20 mouse cellular contexts compared by ENCODE assay signal in the genomic region with DNA sequence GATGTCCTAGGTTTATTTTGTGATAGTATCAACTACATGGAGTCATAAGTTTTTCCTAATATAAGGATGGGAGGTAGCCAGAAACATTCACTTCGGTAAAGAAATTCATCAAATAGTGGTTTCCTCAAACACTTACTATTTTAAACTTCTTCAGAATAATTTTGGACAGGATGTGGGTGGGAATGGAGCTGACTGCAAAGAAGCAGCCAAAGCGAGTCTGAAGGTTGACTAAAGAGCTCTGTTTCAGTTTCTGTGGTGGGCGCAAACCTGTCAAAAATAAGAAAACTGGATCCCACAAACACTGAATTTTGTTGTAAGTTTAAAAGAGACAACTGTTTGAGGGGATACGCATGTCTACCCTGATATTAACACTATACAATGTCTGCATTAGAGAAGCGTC.
DNase-seq lines count a peak whose midpoint lies in the region; TF ChIP-seq lines count a peak whose summit lies in the region.
"Had no signal": no experiment of that assay in that cellular context is flagged by ENCODE, and none has a peak within 500 bp of the region (broad histone marks: within the 10 kb centered on the region; RNA-seq: fewer than 3 reads in every experiment).

No protein-coding gene starts in this region.

- DNase-seq in left cerebral cortex, adult 11 months (ENCODE audit: low spot score), result peak; percentile 4
- no peak for DNase-seq in left cerebral cortex, adult 2 months (ENCODE audit: extremely low spot score in 1 of 2, low spot score in 2 of 2)
- peak; percentile 10 for DNase-seq in right cerebral cortex, adult 18-20 months
- DNase-seq in right cerebral cortex, postnatal 25 days, result no peak
- DNase-seq in telencephalon, adult 2 months (ENCODE audit: low read depth, low spot score), result peak; percentile 40
- DNase-seq in kidney, adult 9 months, result no peak
- DNase-seq: adrenal gland, adult 2 months; adrenal gland, postnatal 10 days; adrenal gland, postnatal 25 days; cerebellum, adult 11-12 months; cerebellum, adult 2 months; cerebellum, adult 9-10 months; cerebellum, postnatal 10 days; cerebellum, postnatal 36 days; embryo, embryonic 11 days had no signal

- no peak overlapping the region for H3K4me3 ChIP-seq in left cerebral cortex, adult 2 months
- H3K4me3 ChIP-seq: embryonic facial prominence, embryonic 13.5 days; embryonic facial prominence, embryonic 15.5 days; erythroblast, embryonic 14.5 days; forebrain, embryonic 10.5 days; forebrain, embryonic 12.5 days had no signal

- H3K27ac ChIP-seq in left cerebral cortex, adult 2 months, result no peak overlapping the region
- H3K27ac ChIP-seq: embryonic facial prominence, embryonic 13.5 days; embryonic facial prominence, embryonic 15.5 days; forebrain, embryonic 10.5 days; forebrain, embryonic 12.5 days had no signal

- intact Hi-C loops in left cerebral cortex, adult 2 months (cut with DNase I), result no loop called here

- TF ChIP-seq CTCF in left cerebral cortex, adult 2 months (IDR thresholded peaks at IDR 0.05), result no peak

Comparison
In these comparisons a context has a peak if more than half of its experiments do, and no peak if none do; other contexts are left out.
1. DNase-seq: peak in left cerebral cortex, adult 11 months (single experiment), right cerebral cortex, adult 18-20 months (single experiment) and telencephalon, adult 2 months (single experiment); none in left cerebral cortex, adult 2 months (0 of 2), right cerebral cortex, postnatal 25 days (single experiment) and kidney, adult 9 months (single experiment).